Mouse (Mus musculus): Measurements from ENCODE around the gene Prdm5. TPM values are rescaled to one million over a fixed set of nuclear protein-coding genes. Genes with fewer than 3 reads are reported as not detected.

Prdm5 gene
- polyA plus RNA-seq (2016; fragmentation: Nextera tagmentation; extraction: Ambion mirVana): 17.0 and 19.7 TPM in 2 replicates

- Histone ChIP-seq H3K4me1 (peaks cover 27% of the 10 kb centered on the region), H3K27me3 (ENCODE audit: low read depth, poor library complexity, severe bottlenecking) (no peaks in the 10 kb centered on the region), H3K36me3 (no peaks in the 10 kb centered on the region), H3K27ac (replicated peaks) (peak within 1 kb of the TSS; percentile 94), H3K4me3 (peak within 1 kb of the TSS; percentile 73), H3K9me3 (replicated peaks) (no peaks in the 10 kb centered on the region)
- 6% methylated on average over 56 of the region's 56 CpGs for WGBS
- peak; percentile 80 for DNase-seq (ENCODE audit: low spot score)
These were observed at the start of gene Prdm5 for GRCm38 (mm10) chr6:65778861-65779688. TSS of gene Prdm5 (plus strand) at chr6:65778988.

DNA sequence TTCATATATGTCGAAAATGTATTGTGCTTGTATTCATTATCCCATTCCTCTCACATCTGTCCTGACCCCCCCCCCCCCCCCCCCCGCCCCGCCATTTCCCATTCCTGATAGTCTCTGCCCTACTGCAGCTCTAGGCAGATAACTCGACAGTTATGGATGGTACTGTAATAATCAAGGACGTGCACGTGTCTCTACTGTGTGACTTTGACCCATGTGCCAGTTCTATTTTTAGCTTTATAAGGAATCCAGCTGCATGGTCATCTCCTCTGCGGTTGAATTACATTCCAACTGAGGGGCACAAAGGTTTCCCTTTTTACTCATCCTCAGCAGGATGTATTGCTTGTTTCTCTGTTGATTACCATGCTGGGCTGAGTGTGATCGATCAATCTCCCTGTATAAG is 39.3 kb upstream of the Prdm5 start:
- DNase-seq (ENCODE audit: low spot score): no peak
- 70% methylated on average over 8 of the region's 8 CpGs for WGBS
- Histone ChIP-seq H3K4me1 (peaks cover 22% of the 10 kb centered on the region), H3K9me3 (replicated peaks) (no peaks in the 10 kb centered on the region), H3K36me3 (no peaks in the 10 kb centered on the region), H3K4me3 (no peak overlapping the region), H3K27ac (replicated peaks) (no peak overlapping the region), H3K27me3 (ENCODE audit: low read depth, poor library complexity, severe bottlenecking) (no peaks in the 10 kb centered on the region)

- H3K36me3 ChIP-seq: peaks cover 9% of the 10 kb centered on the region; the same call in 1 of the 2 replicates
- H3K9me3 ChIP-seq (replicated peaks): peaks cover 11% of the 10 kb centered on the region
- H3K4me3 ChIP-seq: no peak overlapping the region
- H3K27ac ChIP-seq (replicated peaks): peak overlapping the region; percentile 82
- no peaks in the 10 kb centered on the region for H3K27me3 ChIP-seq (ENCODE audit: low read depth, poor library complexity, severe bottlenecking)
- peaks cover 22% of the 10 kb centered on the region for H3K4me1 ChIP-seq
- 35% methylated on average over 1 of the region's 1 CpGs for WGBS
- no peak for DNase-seq (ENCODE audit: low spot score)
These were observed 35.5 kb upstream of the Prdm5 start for GRCm38 (mm10) chr6:65743144-65743870.

DNA sequence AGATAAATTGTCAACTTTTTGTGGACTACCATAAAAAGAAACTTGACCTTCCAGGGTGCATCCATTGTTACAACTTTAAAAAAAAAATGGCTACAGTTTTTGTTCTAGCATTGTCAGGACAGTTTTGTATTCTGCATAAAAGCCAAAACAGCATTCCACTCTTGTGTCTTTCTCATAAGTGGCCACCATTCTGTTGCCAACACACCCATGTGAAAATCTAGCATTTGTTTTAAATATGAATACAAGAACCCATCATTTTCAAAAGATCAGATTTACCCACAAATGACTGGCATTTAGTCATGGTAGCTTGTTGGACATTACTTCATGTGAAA is 35.0 kb upstream of the Prdm5 start:
- Histone ChIP-seq H3K4me1 (peaks cover 22% of the 10 kb centered on the region), H3K9me3 (replicated peaks) (peaks cover 11% of the 10 kb centered on the region), H3K27ac (replicated peaks) (peak overlapping the region; percentile 82), H3K36me3 (peaks cover 9% of the 10 kb centered on the region; the same call in 1 of the 2 replicates), H3K27me3 (ENCODE audit: low read depth, poor library complexity, severe bottlenecking) (no peaks in the 10 kb centered on the region), H3K4me3 (no peak overlapping the region)
- no peak for DNase-seq (ENCODE audit: low spot score)

DNA sequence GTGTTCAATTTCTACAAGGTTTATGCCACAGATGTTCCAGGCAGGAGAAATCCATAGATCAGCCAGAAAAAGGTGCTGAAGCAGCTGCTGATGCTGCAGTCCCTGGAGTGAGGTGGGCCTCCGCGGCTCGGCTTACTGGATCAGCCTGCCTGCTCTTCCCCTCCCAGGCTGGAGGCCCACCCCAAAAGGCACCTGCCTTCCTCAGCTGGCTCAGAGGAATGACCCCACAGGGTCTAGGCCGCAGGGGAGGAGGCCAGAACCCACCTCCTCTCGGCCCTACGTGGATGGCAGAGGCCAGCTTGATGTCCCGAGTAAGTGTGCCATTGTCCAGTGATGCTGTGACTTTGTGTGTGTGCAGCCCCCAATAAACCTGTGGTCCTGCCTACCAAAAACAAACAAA is 20.6 kb upstream of the Prdm5 start:
- WGBS: 52% methylated on average over 7 of the region's 7 CpGs
- H3K9me3 ChIP-seq (replicated peaks): no peaks in the 10 kb centered on the region
- H3K36me3 ChIP-seq: no peaks in the 10 kb centered on the region
- no peaks in the 10 kb centered on the region for H3K27me3 ChIP-seq (ENCODE audit: low read depth, poor library complexity, severe bottlenecking)
- peak overlapping the region; percentile 69 for H3K27ac ChIP-seq (replicated peaks)
- H3K4me1 ChIP-seq: peaks cover 21% of the 10 kb centered on the region
- no peak overlapping the region for H3K4me3 ChIP-seq
- DNase-seq (ENCODE audit: low spot score): no peak

- H3K27ac ChIP-seq (replicated peaks): no peak overlapping the region
- DNase-seq (ENCODE audit: low spot score): no peak
- H3K27me3 ChIP-seq (ENCODE audit: low read depth, poor library complexity, severe bottlenecking): no peaks in the 10 kb centered on the region
- WGBS: 84% methylated on average over 5 of the region's 5 CpGs
- no peaks in the 10 kb centered on the region for H3K36me3 ChIP-seq
- H3K4me1 ChIP-seq: peaks cover 21% of the 10 kb centered on the region
- H3K9me3 ChIP-seq (replicated peaks): no peaks in the 10 kb centered on the region
- H3K4me3 ChIP-seq: no peak overlapping the region
These were observed 19.6 kb upstream of the Prdm5 start for GRCm38 (mm10) chr6:65759174-65759573.

GRCm38 (mm10) chr6:65760073-65760472 is 18.7 kb upstream of the Prdm5 start:
- WGBS: 88% methylated on average over 3 of the region's 3 CpGs

DNA sequence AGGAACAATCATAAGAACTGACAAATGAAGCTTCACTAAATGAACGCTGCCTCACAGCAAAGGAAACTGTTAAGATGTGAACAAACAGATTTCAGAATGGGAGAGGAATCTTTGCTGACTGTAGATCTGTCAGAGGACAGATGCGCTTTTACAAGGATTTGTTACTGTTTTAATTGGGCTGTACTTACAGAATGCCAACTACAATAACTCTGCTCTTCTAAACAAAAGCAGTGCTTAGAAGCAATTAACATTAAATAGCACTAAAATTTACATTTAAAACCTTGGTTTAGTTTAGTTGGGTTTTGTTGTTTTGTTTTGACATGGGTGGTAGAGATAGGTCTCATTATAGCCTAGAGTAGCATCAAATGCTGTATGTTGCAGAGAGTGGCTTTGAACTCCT is 14.3 kb upstream of the Prdm5 start:
- no peaks in the 10 kb centered on the region for H3K9me3 ChIP-seq (replicated peaks)
- H3K27ac ChIP-seq (replicated peaks): 0 out of 2 replicates have a peak overlapping the region, but pooled peaks have one; percentile 58
- DNase-seq (ENCODE audit: low spot score): no peak
- H3K4me1 ChIP-seq: peaks cover 10% of the 10 kb centered on the region
- H3K27me3 ChIP-seq (ENCODE audit: low read depth, poor library complexity, severe bottlenecking): no peaks in the 10 kb centered on the region
- H3K4me3 ChIP-seq: no peak overlapping the region
- WGBS: 87% methylated on average over 2 of the region's 2 CpGs
- H3K36me3 ChIP-seq: no peaks in the 10 kb centered on the region

More at GRCm38 (mm10) chr6:65760073-65760472, 18.7 kb upstream of the Prdm5 start:
- no peak for DNase-seq (ENCODE audit: low spot score)
- Histone ChIP-seq H3K4me1 (peaks cover 25% of the 10 kb centered on the region), H3K9me3 (replicated peaks) (no peaks in the 10 kb centered on the region), H3K36me3 (no peaks in the 10 kb centered on the region), H3K27me3 (ENCODE audit: low read depth, poor library complexity, severe bottlenecking) (no peaks in the 10 kb centered on the region), H3K27ac (replicated peaks) (no peak overlapping the region), H3K4me3 (no peak overlapping the region)

DNA sequence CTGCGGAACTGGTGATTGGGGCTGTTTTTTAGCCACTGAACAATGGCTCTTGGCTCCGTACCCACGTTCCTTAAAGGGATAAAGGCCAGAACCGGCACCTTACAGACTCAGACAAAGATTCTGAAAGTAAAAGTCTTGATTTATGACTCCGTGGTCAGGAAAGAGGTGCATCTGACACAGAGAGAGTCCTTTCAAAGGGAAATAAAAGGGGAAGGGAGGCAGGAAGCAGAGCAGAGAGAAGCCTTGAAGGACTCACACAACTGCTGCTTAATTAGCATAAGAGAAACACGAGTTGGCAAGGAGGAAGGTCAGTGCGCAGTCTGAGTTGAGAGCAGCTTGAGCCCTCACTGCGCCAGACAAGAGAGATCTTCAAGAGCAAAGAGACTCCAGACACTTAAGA is 13.7 kb upstream of the Prdm5 start:
- H3K27me3 ChIP-seq (ENCODE audit: low read depth, poor library complexity, severe bottlenecking): no peaks in the 10 kb centered on the region
- peaks cover 10% of the 10 kb centered on the region for H3K4me1 ChIP-seq
- H3K36me3 ChIP-seq: no peaks in the 10 kb centered on the region
- no peaks in the 10 kb centered on the region for H3K9me3 ChIP-seq (replicated peaks)
- peak overlapping the region; percentile 58 for H3K27ac ChIP-seq (replicated peaks)
- no peak for DNase-seq (ENCODE audit: low spot score)
- no peak overlapping the region for H3K4me3 ChIP-seq
- 26% methylated on average over 8 of the region's 8 CpGs for WGBS

DNA sequence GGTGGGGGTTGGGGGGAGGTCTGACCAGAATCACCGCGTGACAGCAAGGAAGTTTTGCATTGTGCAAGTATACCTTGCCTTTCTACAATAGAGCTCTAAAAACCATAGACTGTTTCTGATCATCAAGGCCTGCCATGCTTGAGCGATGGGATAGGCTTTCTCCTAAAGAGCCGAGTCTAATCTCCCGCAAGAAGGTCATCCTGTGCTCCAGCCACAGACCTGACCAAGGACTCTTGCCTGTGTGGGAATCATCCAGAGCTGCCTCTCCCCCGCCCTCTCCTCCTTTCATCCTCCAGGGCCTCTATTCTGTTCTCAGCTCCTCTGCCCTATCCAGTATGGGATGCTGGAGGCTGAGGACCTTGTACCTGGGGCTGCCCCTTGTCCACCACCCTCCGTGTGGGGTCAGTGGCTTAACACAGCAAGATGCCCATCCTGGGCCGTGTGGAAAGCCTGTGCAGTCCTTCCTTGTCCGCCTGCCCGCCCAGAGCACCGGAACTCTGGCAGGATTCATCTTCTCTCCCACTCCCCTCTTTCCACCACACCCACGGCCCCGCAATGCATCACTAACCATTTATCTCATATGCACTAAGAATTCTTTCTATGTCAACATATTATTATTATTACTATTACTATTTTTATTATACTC is 12.9 kb upstream of the Prdm5 start:
- no peak for DNase-seq (ENCODE audit: low spot score)
- no peaks in the 10 kb centered on the region for H3K9me3 ChIP-seq (replicated peaks)
- H3K4me1 ChIP-seq: peaks cover 10% of the 10 kb centered on the region
- WGBS: 86% methylated on average over 13 of the region's 13 CpGs
- H3K36me3 ChIP-seq: no peaks in the 10 kb centered on the region
- H3K4me3 ChIP-seq: no peak overlapping the region
- no peaks in the 10 kb centered on the region for H3K27me3 ChIP-seq (ENCODE audit: low read depth, poor library complexity, severe bottlenecking)
- H3K27ac ChIP-seq (replicated peaks): peak overlapping the region; percentile 58

GRCm38 (mm10) chr6:65767911-65768310 is 10.9 kb upstream of the Prdm5 start:
- H3K4me1 ChIP-seq: peaks cover 10% of the 10 kb centered on the region
- no peaks in the 10 kb centered on the region for H3K9me3 ChIP-seq (replicated peaks)
- WGBS: 87% methylated on average over 5 of the region's 5 CpGs
- H3K27me3 ChIP-seq (ENCODE audit: low read depth, poor library complexity, severe bottlenecking): no peaks in the 10 kb centered on the region
- H3K27ac ChIP-seq (replicated peaks): no peak overlapping the region
- DNase-seq (ENCODE audit: low spot score): no peak
- no peaks in the 10 kb centered on the region for H3K36me3 ChIP-seq
- no peak overlapping the region for H3K4me3 ChIP-seq

DNA sequence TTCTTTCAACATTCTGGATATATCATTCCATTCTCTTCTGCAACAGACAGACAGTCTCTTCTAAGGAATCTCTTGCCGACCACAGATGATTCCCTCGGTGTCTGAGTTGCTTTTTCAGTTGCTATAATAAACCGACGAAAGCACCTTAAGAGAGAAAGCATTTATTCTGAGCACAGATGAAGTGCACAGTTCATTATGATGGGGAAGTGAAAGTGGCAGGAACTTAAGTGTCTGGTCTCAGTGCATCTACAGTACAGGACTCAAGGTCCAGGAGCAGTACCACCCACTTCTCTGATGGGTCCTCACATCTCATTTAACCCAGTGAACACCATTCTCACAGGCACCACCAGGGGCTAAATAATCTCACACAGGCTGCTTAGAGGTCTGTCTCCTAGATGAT is 5.2 kb upstream of the Prdm5 start:
- DNase-seq (ENCODE audit: low spot score): no peak
- peaks cover 6% of the 10 kb centered on the region for H3K4me1 ChIP-seq
- H3K4me3 ChIP-seq: no peak overlapping the region
- H3K9me3 ChIP-seq (replicated peaks): no peaks in the 10 kb centered on the region
- H3K27me3 ChIP-seq (ENCODE audit: low read depth, poor library complexity, severe bottlenecking): no peaks in the 10 kb centered on the region
- H3K36me3 ChIP-seq: no peaks in the 10 kb centered on the region
- WGBS: 90% methylated on average over 4 of the region's 4 CpGs
- no peak overlapping the region for H3K27ac ChIP-seq (replicated peaks)
